Mouse (Mus musculus) forebrain, embryonic 10.5 days (tissue): Measurements from ENCODE around the gene Cish. TPM values are rescaled to one million over a fixed set of nuclear protein-coding genes. Genes with fewer than 3 reads are reported as not detected.

Experiments
- polyA plus RNA-seq: library from polyadenylated mRNA; unstranded; fragments of >200 nt; fragmentation: Nextera tagmentation; extraction: Ambion mirVana; gene quantifications from 2 replicates; pipeline ENCODE4 v1.2.1, GENCODE M21; 2016

Gene Cish
- polyA plus RNA-seq, 1 experiment from 2014 or later: 7.6 TPM

Other genes with a start within 250 kb of the Cish start
- gene Dock3, start 64.1 kb upstream of the Cish start, polyA plus RNA-seq: 4.4 and 5.4 TPM in 2 replicates
- gene Mapkapk3, start 6.1 kb upstream of the Cish start, polyA plus RNA-seq: 5.9 and 6.6 TPM in 2 replicates
- gene Hemk1, start 42.3 kb downstream of the Cish start, polyA plus RNA-seq: 13.5 and 13.7 TPM in 2 replicates
- 1.0 and 1.6 TPM in 2 replicates for gene 6430571L13Rik, start 44.6 kb downstream of the Cish start, polyA plus RNA-seq
- 1.0 and 1.2 TPM in 2 replicates for gene Cacna2d2, start 103.6 kb downstream of the Cish start, polyA plus RNA-seq
- 33.0 and 35.8 TPM in 2 replicates for gene Tmem115, start 237.9 kb downstream of the Cish start, polyA plus RNA-seq
- gene Cyb561d2, start 246.2 kb downstream of the Cish start, polyA plus RNA-seq: 20.4 and 21.0 TPM in 2 replicates
- 36.7 and 37.3 TPM in 2 replicates for gene Nprl2, start 246.2 kb downstream of the Cish start, polyA plus RNA-seq